Mouse (Mus musculus) megakaryocyte, embryonic 14.5 days (primary cell): ENCODE measurements around the gene Slc8b1.

Experiments used
- FLI1 ChIP-seq: IDR thresholded peaks from 2 replicates; pipeline ENCODE4 v1.6.1; 2012; ENCODE audit warnings: low read length, inconsistent platforms, mixed read lengths
- GATA1 ChIP-seq: IDR thresholded peaks from 3 replicates; pipeline ENCODE4 v1.6.1; 2012; ENCODE audit warnings: mixed read lengths, low read length, inconsistent platforms, borderline replicate concordance

- TF ChIP-seq FLI1 (no peak), GATA1 (no peak)
Observed at GRCm38 (mm10) chr5:120558762-120559161, 47.8 kb downstream of the Slc8b1 start.
